Mouse (Mus musculus) MEL (cell line): Measurements from ENCODE around the gene Hnrnph1.

Experiments used
- RCOR1 ChIP-seq: IDR thresholded peaks from 2 replicates; pipeline ENCODE4 v1.6.1; 2012; ENCODE audit warnings: low read depth, mild to moderate bottlenecking, inconsistent platforms, low read length, improper control_type of control experiment
- ZC3H11A ChIP-seq: IDR thresholded peaks from 2 replicates; pipeline ENCODE4 v1.6.1; 2012; ENCODE audit warnings: low read depth, mild to moderate bottlenecking, inconsistent platforms, low read length, improper control_type of control experiment

DNA sequence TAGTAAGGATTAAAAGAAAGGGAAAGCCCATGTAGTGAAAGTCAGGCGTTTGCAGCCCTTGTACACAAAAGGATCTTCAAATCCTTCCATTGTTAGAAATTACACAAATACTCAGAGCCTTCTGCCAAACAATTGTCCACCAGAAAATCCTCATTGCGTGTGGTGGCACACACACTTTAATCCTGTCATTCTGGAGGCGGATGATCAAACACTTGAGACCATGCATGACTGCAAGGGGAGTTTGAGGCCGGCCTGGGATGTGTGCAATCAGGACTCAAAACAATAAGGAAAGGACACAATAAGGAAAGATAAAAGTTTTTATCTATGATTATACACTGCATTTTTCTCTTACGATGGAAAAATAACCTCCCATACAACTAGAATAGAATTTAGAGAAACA, 1.4 kb upstream of the Hnrnph1 start:
- no peak for TF ChIP-seq ZC3H11A
- no peak for TF ChIP-seq RCOR1
